Mouse (Mus musculus): ENCODE data around the gene Mre11a. TPM values are rescaled to one million over a fixed set of nuclear protein-coding genes. Genes with fewer than 3 reads are reported as not detected.

Gene Mre11a
- polyA plus RNA-seq, 1 experiment from 2014 or later, result 22.4 TPM

DNA sequence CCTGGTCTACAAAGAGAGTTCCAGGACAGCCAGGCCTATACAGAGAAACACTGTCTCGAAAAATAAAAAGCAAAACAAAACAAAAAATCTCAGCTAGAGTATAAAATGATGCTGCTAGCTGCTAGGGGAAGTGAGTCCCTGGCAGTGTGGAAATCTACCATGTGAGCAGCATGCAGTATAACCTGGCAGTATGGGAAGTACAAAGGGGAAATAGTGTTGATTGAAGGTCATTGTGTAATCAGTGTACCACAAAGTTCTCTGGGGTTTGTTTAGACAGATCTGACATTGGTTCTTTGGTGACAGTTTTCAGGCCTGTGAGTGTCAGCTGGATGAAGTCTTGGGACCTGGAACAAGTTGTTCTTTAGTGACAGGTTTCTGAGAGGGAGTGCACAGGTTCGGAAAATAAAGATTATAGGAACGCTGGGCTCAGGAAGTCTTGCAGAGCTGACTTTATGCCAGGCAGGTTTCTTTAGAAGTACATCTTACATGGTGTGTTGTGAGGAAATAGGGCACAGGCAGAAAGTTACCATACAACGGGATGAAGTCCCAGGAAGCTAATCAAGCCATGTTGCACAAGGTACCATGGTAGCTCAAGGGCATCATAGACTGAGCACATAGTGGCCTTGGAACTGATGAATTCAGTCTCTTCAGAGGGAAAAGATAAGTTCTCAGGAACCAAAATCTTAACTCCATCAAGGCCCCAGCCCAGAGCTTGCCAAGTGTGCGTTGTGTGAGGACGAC, 51.1 kb downstream of the Mre11a start:
- H3K36me3 ChIP-seq (ENCODE audit: poor library complexity, severe bottlenecking), result peaks cover 54% of the 10 kb centered on the region
- H3K4me3 ChIP-seq, result no peak overlapping the region
- WGBS, result 96% methylated on average over 6 of the region's 6 CpGs
- H3K27me3 ChIP-seq, result no peaks in the 10 kb centered on the region
- no peak overlapping the region for H3K4me2 ChIP-seq
- ATAC-seq, result no peak
- no peak overlapping the region for H3K9ac ChIP-seq
- H3K9me3 ChIP-seq (replicated peaks), result no peaks in the 10 kb centered on the region
- peaks cover 4% of the 10 kb centered on the region; the same call in 1 of the 2 replicates for H3K4me1 ChIP-seq
- no peak overlapping the region for H3K27ac ChIP-seq

- peaks cover 19% of the 10 kb centered on the region for H3K36me3 ChIP-seq (ENCODE audit: poor library complexity, severe bottlenecking)
- 47% methylated on average over 7 of the region's 7 CpGs for WGBS
- no peak overlapping the region for H3K27ac ChIP-seq
- H3K9me3 ChIP-seq (replicated peaks), result no peaks in the 10 kb centered on the region
- H3K9ac ChIP-seq, result no peak overlapping the region
- peak; percentile 70; the same call in 1 of the 2 replicates for ATAC-seq
- peaks cover 7% of the 10 kb centered on the region for H3K4me1 ChIP-seq
- no peak overlapping the region for H3K4me2 ChIP-seq
- H3K4me3 ChIP-seq, result no peak overlapping the region
- no peaks in the 10 kb centered on the region for H3K27me3 ChIP-seq
Observed at GRCm38 (mm10) chr9:14839527-14839926, 55.1 kb downstream of the Mre11a start.

- Histone ChIP-seq H3K27me3 (no peaks in the 10 kb centered on the region), H3K9me3 (replicated peaks) (no peaks in the 10 kb centered on the region), H3K4me1 (peaks cover 7% of the 10 kb centered on the region), H3K9ac (no peak overlapping the region), H3K4me3 (no peak overlapping the region), H3K27ac (no peak overlapping the region), H3K36me3 (ENCODE audit: poor library complexity, severe bottlenecking) (peaks cover 15% of the 10 kb centered on the region), H3K4me2 (no peak overlapping the region)
- WGBS, result 75% methylated on average over 5 of the region's 5 CpGs
- ATAC-seq, result 0 out of 2 replicates have a peak, but pooled peaks have one; percentile 31
Observed at GRCm38 (mm10) chr9:14839970-14840369, 55.5 kb downstream of the Mre11a start.

- Histone ChIP-seq H3K4me3 (no peak overlapping the region), H3K4me1 (peaks cover 7% of the 10 kb centered on the region), H3K27ac (0 out of 2 replicates have a peak overlapping the region, but pooled peaks have one; percentile 12), H3K27me3 (no peaks in the 10 kb centered on the region), H3K36me3 (ENCODE audit: poor library complexity, severe bottlenecking) (no peaks in the 10 kb centered on the region), H3K4me2 (no peak overlapping the region), H3K9ac (no peak overlapping the region), H3K9me3 (replicated peaks) (no peaks in the 10 kb centered on the region)
- 78% methylated on average over 10 of the region's 10 CpGs for WGBS
- ATAC-seq, result peak; percentile 33; the same call in 1 of the 2 replicates
Observed at GRCm38 (mm10) chr9:14841878-14842761, 57.7 kb downstream of the Mre11a start.

- H3K4me1 ChIP-seq, result peaks cover 7% of the 10 kb centered on the region
- H3K4me2 ChIP-seq, result no peak overlapping the region
- WGBS, result 94% methylated on average over 6 of the region's 6 CpGs
- ATAC-seq, result no peak
- H3K27ac ChIP-seq, result no peak overlapping the region
- no peaks in the 10 kb centered on the region for H3K9me3 ChIP-seq (replicated peaks)
- no peaks in the 10 kb centered on the region for H3K27me3 ChIP-seq
- no peak overlapping the region for H3K4me3 ChIP-seq
- H3K36me3 ChIP-seq (ENCODE audit: poor library complexity, severe bottlenecking), result no peaks in the 10 kb centered on the region
- H3K9ac ChIP-seq, result no peak overlapping the region
Observed at GRCm38 (mm10) chr9:14843311-14843857, 58.9 kb downstream of the Mre11a start.

DNA sequence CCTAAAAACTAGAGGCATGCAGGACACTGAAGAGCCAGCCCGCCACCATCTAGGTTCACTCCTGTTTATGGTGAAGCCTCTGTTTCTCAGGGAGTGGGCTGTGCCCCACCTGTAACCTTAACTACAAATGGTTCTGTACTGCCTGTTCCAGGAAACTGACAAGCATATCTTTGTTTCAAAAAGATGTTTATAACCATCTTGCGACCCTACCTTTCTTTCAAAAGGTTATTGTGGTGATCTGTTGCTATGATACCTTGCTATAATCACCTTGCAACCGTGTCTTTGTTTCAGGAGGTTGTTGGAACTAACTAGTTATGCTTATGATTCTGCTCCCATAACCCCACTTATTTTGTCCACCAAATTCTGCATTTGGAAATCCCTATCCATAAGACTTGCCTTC, 59.4 kb downstream of the Mre11a start:
- no peak overlapping the region for H3K4me3 ChIP-seq
- WGBS, result 89% methylated on average over 3 of the region's 3 CpGs
- no peak overlapping the region for H3K9ac ChIP-seq
- no peak for ATAC-seq
- H3K4me2 ChIP-seq, result no peak overlapping the region
- H3K36me3 ChIP-seq (ENCODE audit: poor library complexity, severe bottlenecking), result no peaks in the 10 kb centered on the region
- H3K27me3 ChIP-seq, result no peaks in the 10 kb centered on the region
- H3K27ac ChIP-seq, result no peak overlapping the region
- peaks cover 7% of the 10 kb centered on the region for H3K4me1 ChIP-seq
- no peaks in the 10 kb centered on the region for H3K9me3 ChIP-seq (replicated peaks)

GRCm38 (mm10) chr9:14846428-14846827, 62.0 kb downstream of the Mre11a start:
- no peak overlapping the region for H3K9ac ChIP-seq
- no peak overlapping the region for H3K4me2 ChIP-seq
- H3K27me3 ChIP-seq, result no peaks in the 10 kb centered on the region
- no peaks in the 10 kb centered on the region for H3K36me3 ChIP-seq (ENCODE audit: poor library complexity, severe bottlenecking)
- H3K4me3 ChIP-seq, result no peak overlapping the region
- H3K4me1 ChIP-seq, result peaks cover 3% of the 10 kb centered on the region; the same call in 1 of the 2 replicates
- 49% methylated on average over 5 of the region's 5 CpGs for WGBS
- H3K9me3 ChIP-seq (replicated peaks), result no peaks in the 10 kb centered on the region
- no peak for ATAC-seq
- no peak overlapping the region for H3K27ac ChIP-seq

DNA sequence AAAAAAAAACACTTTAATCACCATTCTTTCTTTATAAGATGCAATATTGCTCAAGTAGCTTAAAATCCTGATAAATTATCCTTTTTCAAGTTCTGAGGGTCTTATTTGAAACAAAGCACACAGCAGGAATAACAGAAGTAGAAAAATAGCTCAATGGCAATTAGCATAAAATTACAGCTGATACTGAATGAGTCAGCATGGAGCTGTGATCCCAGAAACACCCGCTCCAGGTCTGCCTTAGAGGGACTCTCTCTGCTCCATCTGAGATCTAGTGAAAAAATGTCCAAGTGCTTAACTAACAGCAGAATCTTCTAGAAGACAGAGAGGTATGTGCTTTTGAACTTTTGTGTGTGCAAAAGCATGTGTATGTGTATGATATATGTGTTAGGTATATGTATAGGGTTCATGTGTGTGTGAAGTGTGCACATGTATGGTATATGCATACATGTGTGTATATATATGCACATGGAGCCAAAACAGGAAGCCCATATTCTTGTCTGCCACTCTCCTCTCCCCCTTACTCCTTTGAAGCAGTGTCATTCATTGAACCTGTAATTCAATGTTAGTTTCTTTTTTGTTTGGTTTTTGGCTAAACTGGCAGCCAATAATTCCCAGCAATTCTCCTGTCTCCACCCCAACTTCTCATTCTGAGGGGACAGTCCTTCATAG, 63.9 kb downstream of the Mre11a start:
- H3K9ac ChIP-seq, result no peak overlapping the region
- H3K4me2 ChIP-seq, result no peak overlapping the region
- H3K27me3 ChIP-seq, result no peaks in the 10 kb centered on the region
- ATAC-seq, result no peak
- H3K27ac ChIP-seq, result no peak overlapping the region
- H3K36me3 ChIP-seq (ENCODE audit: poor library complexity, severe bottlenecking), result no peaks in the 10 kb centered on the region
- 57% methylated on average over 1 of the region's 1 CpGs for WGBS
- H3K9me3 ChIP-seq (replicated peaks), result no peaks in the 10 kb centered on the region; the same call in 1 of the 2 replicates
- no peaks in the 10 kb centered on the region for H3K4me1 ChIP-seq
- H3K4me3 ChIP-seq, result no peak overlapping the region

- H3K4me2 ChIP-seq, result no peak overlapping the region
- no peak overlapping the region for H3K9ac ChIP-seq
- H3K27me3 ChIP-seq, result peaks cover 17% of the 10 kb centered on the region
- H3K9me3 ChIP-seq (replicated peaks), result no peaks in the 10 kb centered on the region; the same call in 1 of the 2 replicates
- ATAC-seq, result no peak
- H3K27ac ChIP-seq, result no peak overlapping the region
- 64% methylated on average over 4 of the region's 4 CpGs for WGBS
- no peaks in the 10 kb centered on the region for H3K36me3 ChIP-seq (ENCODE audit: poor library complexity, severe bottlenecking)
- peaks cover under 1% of the 10 kb centered on the region; the same call in 1 of the 2 replicates for H3K4me1 ChIP-seq
- H3K4me3 ChIP-seq, result no peak overlapping the region
Observed at GRCm38 (mm10) chr9:14854585-14854984, 70.1 kb downstream of the Mre11a start.

DNA sequence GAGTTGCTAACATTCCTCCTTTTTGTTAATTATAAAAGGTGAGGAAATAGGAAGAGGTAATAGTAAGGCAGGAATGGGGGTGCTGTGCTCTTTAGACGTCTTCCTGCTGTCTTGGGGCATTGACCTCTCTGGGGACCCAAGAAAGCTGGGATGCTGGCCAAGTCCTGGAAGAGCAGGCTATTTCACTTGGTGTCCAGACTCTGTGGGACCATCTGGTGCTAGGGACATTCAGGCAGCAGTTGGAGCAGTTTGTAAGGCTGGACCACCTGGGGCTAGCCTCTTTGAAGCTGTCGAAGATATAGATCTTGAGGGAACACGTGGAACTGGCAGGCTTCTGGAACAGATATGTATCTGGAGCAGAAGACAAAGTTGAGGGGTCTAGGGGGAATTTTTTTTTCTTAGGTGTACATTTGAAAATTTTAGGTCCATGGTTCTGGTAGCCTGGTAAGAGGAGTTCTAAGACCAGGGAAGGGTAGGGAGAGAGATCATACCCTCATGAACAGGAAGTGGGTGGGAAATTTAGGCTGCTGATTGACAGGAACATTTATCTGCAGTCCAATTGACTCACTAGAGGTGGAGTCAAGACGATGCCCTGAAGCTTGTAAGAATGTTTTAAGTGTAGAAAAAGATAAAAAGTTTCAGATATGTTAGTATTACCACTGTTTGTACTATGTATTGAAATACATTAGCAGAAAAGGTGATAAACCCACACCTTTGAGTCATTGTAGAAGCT, 72.6 kb downstream of the Mre11a start:
- no peaks in the 10 kb centered on the region for H3K36me3 ChIP-seq (ENCODE audit: poor library complexity, severe bottlenecking)
- WGBS, result 66% methylated on average over 4 of the region's 4 CpGs

GRCm38 (mm10) chr9:14858170-14858706, 73.8 kb downstream of the Mre11a start:
- Histone ChIP-seq H3K4me2 (no peak overlapping the region), H3K27ac (no peak overlapping the region), H3K27me3 (peaks cover 50% of the 10 kb centered on the region), H3K9me3 (replicated peaks) (no peaks in the 10 kb centered on the region), H3K9ac (no peak overlapping the region), H3K4me3 (no peak overlapping the region), H3K4me1 (peaks cover 8% of the 10 kb centered on the region), H3K36me3 (ENCODE audit: poor library complexity, severe bottlenecking) (no peaks in the 10 kb centered on the region)
- WGBS, result 88% methylated on average over 7 of the region's 7 CpGs
- ATAC-seq, result no peak

More for the DNA sequence above, 72.6 kb downstream of the Mre11a start:
- Histone ChIP-seq H3K4me3 (no peak overlapping the region), H3K9me3 (replicated peaks) (no peaks in the 10 kb centered on the region; the same call in 1 of the 2 replicates), H3K27ac (no peak overlapping the region), H3K9ac (no peak overlapping the region), H3K27me3 (peaks cover 41% of the 10 kb centered on the region), H3K4me1 (peaks cover 8% of the 10 kb centered on the region), H3K4me2 (no peak overlapping the region)
- ATAC-seq, result no peak
